Mouse (Mus musculus) embryonic facial prominence, embryonic 10.5 days (tissue): ENCODE results near the gene Myo1d. TPM values are rescaled to one million over a fixed set of nuclear protein-coding genes. Genes with fewer than 3 reads are reported as not detected.

ENCODE experiments used
- DNase-seq: peaks from one replicate; pipeline ENCODE4 v3.0.0-alpha.2; 2017; ENCODE audit warnings: low spot score
- H3K27ac ChIP-seq: fragments of 300-500 bp; sonication (generic); replicated peaks from 2 replicates; pipeline ENCODE4 v1.5.1; 2016; ENCODE audit warnings: mild to moderate bottlenecking
- H3K27me3 ChIP-seq: fragments of 300-500 bp; sonication (generic); replicated peaks from 2 replicates; pipeline ENCODE4 v1.6.1; 2016; ENCODE audit warnings: low read depth, mild to moderate bottlenecking; ENCODE audit not compliant: poor library complexity, severe bottlenecking
- H3K36me3 ChIP-seq: fragments of 300-500 bp; sonication (generic); replicated peaks from 2 replicates; pipeline ENCODE4 v1.6.1; 2016; ENCODE audit warnings: mild to moderate bottlenecking, moderate library complexity
- H3K4me1 ChIP-seq: fragments of 300-500 bp; sonication (generic); 2 replicates; pipeline ENCODE4 v1.6.1; 2016
- H3K4me3 ChIP-seq: fragments of 300-500 bp; sonication (generic); 2 replicates; pipeline ENCODE4 v1.5.1; 2016; ENCODE audit warnings: mild to moderate bottlenecking, moderate library complexity
- H3K9me3 ChIP-seq: fragments of 300-500 bp; sonication (generic); 2 replicates; pipeline ENCODE4 v1.6.1; 2016; ENCODE audit warnings: mild to moderate bottlenecking
- WGBS: fragments of 180-500 bp; shearing (Covaris S2); methylation state at CpG from one replicate; pipeline ENCODE4 v1.1.7; 2016; 5-methylcytosine and 5-hydroxymethylcytosine counted together
- polyA plus RNA-seq: library from polyadenylated mRNA; unstranded; fragments of >200 nt; fragmentation: Nextera tagmentation; extraction: Ambion mirVana; gene quantifications from 2 replicates; pipeline ENCODE4 v1.2.1, GENCODE M21; 2016

Gene Myo1d
- polyA plus RNA-seq, 1 experiment from 2014 or later, result 4.0 TPM

DNA sequence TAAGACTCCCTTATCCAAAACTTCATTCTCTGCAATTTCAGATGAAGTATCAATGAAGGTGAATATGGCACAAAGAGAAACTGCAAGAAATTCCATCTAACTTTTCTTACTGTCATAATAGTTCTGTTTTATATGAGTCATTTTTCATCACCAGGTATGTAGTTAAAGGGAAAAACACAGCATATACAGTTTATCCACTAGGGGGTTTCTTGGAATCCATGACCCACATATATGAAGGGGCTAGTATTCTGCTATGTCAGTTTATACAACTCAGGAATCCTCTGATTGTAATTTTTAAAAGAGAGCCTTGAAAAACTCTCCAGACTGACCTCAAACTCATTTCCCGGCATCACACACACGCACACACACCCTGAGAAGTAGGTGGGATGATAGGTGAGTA is 2.1 kb downstream of the Myo1d start:
- WGBS, result 87% methylated on average over 2 of the region's 2 CpGs
- DNase-seq, result no peak
- H3K4me3 ChIP-seq, result no peak overlapping the region

DNA sequence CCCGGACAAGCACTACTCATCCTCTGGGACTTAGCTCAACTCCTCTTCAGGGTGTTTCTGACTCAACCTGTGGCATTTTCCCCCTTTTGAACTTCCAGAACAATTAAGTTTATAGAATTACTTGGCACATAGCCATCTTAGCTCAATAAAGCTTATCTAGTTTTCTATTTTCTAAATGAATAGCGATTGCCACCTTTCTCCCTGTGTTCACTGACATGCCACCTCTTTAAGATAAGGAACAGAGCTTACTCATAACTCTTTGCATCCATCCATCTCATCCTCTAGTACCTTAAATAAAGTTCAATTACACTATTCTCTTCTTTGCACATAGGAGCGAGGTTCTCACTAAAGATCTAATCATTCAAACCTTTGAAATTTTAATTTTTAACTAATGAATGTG is 4.3 kb downstream of the Myo1d start:
- no peak for DNase-seq
- Histone ChIP-seq H3K27ac (no peak overlapping the region), H3K27me3 (peaks cover 22% of the 10 kb centered on the region), H3K4me1 (peaks cover 19% of the 10 kb centered on the region), H3K9me3 (no peaks in the 10 kb centered on the region), H3K4me3 (no peak overlapping the region), H3K36me3 (no peaks in the 10 kb centered on the region)
- WGBS, result 81% methylated on average over 3 of the region's 3 CpGs

More for the DNA sequence above, 2.1 kb downstream of the Myo1d start:
- H3K9me3 ChIP-seq, result no peaks in the 10 kb centered on the region
- peaks cover 22% of the 10 kb centered on the region for H3K27me3 ChIP-seq
- H3K27ac ChIP-seq, result no peak overlapping the region
- H3K36me3 ChIP-seq, result no peaks in the 10 kb centered on the region
- peaks cover 15% of the 10 kb centered on the region for H3K4me1 ChIP-seq

DNA sequence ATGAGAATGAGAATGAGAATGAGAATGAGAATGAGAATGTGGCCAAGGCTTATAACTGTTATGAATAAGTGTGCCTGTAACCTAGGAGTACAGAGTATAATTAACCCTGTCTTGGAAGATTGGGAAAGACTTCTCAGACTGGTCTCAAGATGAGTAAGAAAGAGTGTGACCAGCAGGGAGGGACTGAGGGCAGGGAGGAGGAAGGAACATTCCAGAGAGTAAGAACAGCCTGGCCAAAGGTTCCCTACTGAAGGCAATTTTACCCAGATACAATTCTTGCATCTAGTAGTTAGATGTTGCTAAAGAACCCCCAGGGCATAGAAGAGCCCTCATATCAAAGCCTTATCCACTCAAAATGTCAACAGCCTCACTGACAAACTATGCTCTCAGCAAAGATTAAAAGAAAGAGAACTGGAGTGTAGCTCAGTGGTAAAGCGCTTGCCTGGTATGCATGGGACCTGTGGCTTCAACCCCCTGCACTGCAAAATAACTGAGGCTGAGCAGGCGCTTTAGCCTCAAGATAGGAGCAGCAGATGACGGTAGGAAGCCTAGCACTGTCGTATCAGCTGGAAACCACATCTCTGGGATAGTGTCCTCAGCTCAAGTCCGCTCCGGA is 7.1 kb downstream of the Myo1d start:
- 0 out of 2 replicates have a peak, but pooled peaks cover 4% of the 10 kb centered on the region for H3K4me1 ChIP-seq
- H3K4me3 ChIP-seq, result no peak overlapping the region
- DNase-seq, result no peak
- 79% methylated on average over 6 of the region's 6 CpGs for WGBS
- H3K27ac ChIP-seq, result no peak overlapping the region
- H3K36me3 ChIP-seq, result no peaks in the 10 kb centered on the region
- peaks cover 4% of the 10 kb centered on the region; the same call in 1 of the 2 replicates for H3K27me3 ChIP-seq
- H3K9me3 ChIP-seq, result no peaks in the 10 kb centered on the region

DNA sequence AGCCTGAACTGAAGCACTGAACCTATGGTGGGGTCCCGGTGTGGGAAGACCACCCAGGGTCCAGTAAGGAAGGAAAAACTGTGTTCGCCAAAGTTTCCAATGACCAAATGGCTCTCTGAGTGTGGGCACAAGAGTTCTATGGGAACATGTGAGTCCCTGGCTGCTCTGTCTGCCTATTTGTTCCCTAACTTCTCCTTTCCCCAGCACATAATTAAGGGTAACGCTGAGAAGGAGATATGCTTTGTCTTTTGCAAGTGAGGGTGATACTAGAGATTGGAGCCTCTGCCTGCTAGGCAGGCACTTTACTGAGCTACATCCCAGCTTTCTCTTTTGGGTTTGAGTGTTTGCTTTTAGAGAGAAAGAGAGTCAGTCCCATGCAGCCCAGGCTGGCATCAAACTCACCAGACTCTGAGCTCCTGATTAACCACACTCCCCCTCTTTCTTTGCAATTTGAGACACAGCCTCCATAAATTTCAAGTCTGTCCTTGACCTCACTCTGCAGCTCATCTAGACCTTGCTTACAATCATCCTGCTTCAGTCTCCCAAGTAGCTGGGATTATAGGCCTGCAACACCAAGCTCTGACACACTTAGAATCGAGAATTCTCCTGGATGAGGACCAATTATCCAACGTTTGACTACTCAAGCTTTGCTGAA is 8.1 kb downstream of the Myo1d start:
- no peak overlapping the region for H3K27ac ChIP-seq
- H3K4me1 ChIP-seq, result 0 out of 2 replicates have a peak, but pooled peaks cover 4% of the 10 kb centered on the region
- WGBS, result 79% methylated on average over 5 of the region's 5 CpGs
- no peaks in the 10 kb centered on the region for H3K9me3 ChIP-seq
- no peak overlapping the region for H3K4me3 ChIP-seq
- DNase-seq, result no peak
- H3K27me3 ChIP-seq, result 0 out of 2 replicates have a peak, but pooled peaks cover 4% of the 10 kb centered on the region
- no peaks in the 10 kb centered on the region for H3K36me3 ChIP-seq

DNA sequence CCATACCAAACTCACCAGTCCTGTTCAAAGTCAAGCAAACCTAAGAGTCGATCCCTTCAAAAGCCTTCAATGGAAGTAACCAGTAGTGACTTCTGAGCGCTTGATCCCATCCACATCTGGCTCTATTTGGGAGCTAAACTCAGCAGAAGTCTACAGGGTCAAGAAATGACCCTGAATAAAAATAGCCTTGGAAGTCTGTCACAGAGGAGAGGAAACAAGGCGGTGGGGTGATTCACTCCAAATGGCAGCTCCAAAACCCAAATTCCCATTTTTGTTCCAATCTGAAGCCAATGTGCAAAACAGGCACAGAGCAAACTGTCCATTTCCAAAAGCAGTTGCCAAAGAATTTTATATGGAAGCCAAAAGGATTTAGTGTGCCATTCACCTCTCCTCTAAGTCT is 8.6 kb downstream of the Myo1d start:
- Histone ChIP-seq H3K27ac (no peak overlapping the region), H3K4me3 (no peak overlapping the region), H3K36me3 (no peaks in the 10 kb centered on the region), H3K27me3 (0 out of 2 replicates have a peak, but pooled peaks cover 4% of the 10 kb centered on the region), H3K4me1 (0 out of 2 replicates have a peak, but pooled peaks cover 4% of the 10 kb centered on the region), H3K9me3 (no peaks in the 10 kb centered on the region)
- WGBS, result 77% methylated on average over 3 of the region's 3 CpGs
- no peak for DNase-seq

DNA sequence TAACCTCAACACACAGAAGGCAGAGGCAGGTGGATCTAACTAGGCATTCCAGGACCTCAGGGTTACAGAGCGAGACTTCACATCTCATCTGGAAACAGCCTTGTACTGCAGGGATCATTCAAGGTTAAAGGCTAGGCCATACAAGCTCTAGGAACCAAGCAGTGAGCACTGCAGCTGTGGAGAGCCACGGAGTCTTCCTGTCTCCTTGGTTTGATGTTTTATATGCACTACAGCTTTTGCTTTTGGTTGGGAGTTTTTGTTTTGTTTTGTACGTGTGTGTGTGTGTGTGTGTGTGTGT is 12.6 kb downstream of the Myo1d start:
- no peaks in the 10 kb centered on the region for H3K9me3 ChIP-seq
- H3K27ac ChIP-seq, result no peak overlapping the region
- H3K36me3 ChIP-seq, result no peaks in the 10 kb centered on the region
- no peak for DNase-seq
- no peak overlapping the region for H3K4me3 ChIP-seq
- H3K27me3 ChIP-seq, result no peaks in the 10 kb centered on the region
- 0 out of 2 replicates have a peak, but pooled peaks cover 4% of the 10 kb centered on the region for H3K4me1 ChIP-seq
- 77% methylated on average over 3 of the region's 3 CpGs for WGBS

DNA sequence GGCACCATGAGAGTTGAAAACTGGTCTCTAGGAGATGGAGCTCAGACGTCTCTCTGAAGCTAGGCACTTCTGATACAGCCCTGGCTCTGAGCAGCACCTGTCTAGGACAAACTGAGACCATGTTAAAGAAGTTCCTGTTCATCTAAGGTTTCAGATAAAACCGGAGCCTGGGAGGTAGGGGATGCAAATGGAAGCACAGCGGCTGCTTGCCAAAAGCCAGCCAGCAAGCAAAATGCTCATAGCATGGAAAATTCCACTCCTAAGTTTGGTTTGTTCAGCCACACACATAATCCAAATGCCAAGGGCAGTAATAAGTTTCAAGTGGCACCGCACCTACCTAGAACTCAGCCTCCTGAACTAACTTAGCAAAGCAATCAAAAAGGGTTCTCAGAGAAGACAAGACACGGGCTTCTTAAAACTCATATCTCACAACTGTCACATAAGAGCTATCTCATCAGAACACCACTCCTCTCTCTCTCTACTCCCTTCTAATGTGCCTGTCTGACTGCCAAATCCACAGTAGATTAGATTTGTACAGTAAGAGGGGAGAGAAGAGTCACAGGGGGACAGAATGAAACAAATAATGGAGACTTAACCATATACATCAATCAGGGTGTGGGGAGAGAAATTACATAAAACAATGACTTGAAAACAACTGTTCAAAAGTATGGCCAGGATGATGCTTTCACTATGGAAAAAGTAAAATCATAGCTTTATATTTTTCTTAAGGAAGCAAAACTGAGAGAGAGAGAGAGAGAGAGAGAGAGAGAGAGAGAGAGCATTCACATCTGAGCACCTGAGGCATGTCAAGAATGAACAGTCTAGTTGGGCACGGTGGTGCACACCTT is 13.1 kb downstream of the Myo1d start:
- H3K36me3 ChIP-seq, result no peaks in the 10 kb centered on the region
- no peak overlapping the region for H3K27ac ChIP-seq
- H3K4me3 ChIP-seq, result no peak overlapping the region
- no peaks in the 10 kb centered on the region for H3K27me3 ChIP-seq
- no peaks in the 10 kb centered on the region for H3K9me3 ChIP-seq
- DNase-seq, result no peak
- 83% methylated on average over 6 of the region's 6 CpGs for WGBS
- 0 out of 2 replicates have a peak, but pooled peaks cover 4% of the 10 kb centered on the region for H3K4me1 ChIP-seq

DNA sequence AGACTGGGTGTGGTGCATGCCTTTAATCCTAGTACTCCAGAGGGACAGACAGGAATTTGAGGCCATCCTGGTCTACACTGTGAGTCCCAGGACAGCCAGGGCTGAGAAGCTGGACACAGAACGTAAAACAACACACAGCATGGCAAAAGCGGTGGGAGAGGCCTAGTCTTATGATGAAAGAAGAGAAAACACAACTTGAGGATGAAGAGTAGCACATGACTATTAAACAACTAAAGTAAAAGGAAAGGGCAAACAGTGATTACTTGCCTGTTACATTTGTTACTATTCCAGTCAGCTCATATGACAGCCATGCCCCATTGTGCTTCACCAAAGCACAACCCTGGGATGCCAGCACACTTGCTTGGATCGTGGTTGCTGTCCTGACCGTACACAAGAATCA is 13.8 kb downstream of the Myo1d start:
- 86% methylated on average over 4 of the region's 4 CpGs for WGBS
- DNase-seq, result no peak
- H3K27ac ChIP-seq, result no peak overlapping the region
- H3K9me3 ChIP-seq, result no peaks in the 10 kb centered on the region
- no peaks in the 10 kb centered on the region for H3K36me3 ChIP-seq
- 0 out of 2 replicates have a peak, but pooled peaks cover 3% of the 10 kb centered on the region for H3K4me1 ChIP-seq
- no peak overlapping the region for H3K4me3 ChIP-seq
- no peaks in the 10 kb centered on the region for H3K27me3 ChIP-seq

DNA sequence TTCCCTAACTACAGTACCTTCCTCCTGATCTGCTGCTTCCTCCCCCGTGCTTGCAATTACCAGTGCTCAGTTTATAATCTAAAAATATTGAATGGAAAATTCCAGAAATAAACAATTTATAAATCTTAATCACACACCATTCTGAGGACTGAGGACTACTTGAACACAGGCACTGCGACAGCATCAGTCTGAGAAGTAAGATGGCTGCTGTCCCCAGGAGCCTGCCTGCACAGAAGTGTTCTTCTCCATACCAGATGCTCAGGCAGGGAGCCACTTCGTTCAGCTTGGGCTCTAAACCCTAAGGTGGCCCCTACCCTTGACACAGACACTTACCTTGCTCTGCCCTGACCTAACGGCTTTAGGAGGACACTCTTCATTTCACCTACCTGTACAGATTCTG is 17.8 kb downstream of the Myo1d start:
- H3K36me3 ChIP-seq, result no peaks in the 10 kb centered on the region
- no peaks in the 10 kb centered on the region for H3K9me3 ChIP-seq
- H3K27ac ChIP-seq, result no peak overlapping the region
- no peaks in the 10 kb centered on the region for H3K4me1 ChIP-seq
- H3K27me3 ChIP-seq, result no peaks in the 10 kb centered on the region
- no peak for DNase-seq
- WGBS, result 79% methylated on average over 4 of the region's 4 CpGs
- H3K4me3 ChIP-seq, result no peak overlapping the region

DNA sequence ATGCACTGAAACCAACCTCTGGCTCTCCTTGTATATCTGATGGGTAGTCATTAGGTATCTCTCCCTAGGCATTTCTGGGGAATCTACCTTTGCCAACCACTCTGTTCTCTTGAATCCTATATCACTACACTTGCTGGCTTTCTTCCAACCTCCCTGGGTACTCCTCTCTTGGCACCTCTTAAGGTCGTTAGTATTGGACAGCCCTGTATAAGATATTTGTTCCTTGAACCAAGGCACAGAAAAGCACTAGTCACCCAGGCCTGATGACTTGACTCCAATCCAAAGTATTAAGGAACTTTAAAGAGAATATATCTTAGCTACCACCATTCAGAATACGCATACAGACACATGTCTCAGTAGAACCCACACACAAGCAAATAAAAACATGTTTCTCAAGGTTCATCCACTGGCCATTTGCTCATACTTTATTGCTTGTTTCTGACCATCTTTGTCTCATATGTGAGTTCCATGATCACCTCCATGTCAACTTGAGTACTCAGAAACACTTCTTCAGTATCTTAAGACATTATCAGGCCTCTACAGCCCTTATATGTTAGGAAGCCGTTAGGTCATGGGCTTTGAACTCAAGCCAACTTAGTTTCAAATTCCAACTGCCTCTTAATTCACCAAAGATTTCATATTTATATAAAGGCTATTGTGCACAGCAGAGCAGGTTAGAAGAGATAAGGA is 18.4 kb downstream of the Myo1d start:
- H3K36me3 ChIP-seq, result no peaks in the 10 kb centered on the region
- whole genome bisulfite sequencing, result 90% methylated on average over 3 of the region's 3 CpGs
- no peak overlapping the region for H3K4me3 ChIP-seq

DNA sequence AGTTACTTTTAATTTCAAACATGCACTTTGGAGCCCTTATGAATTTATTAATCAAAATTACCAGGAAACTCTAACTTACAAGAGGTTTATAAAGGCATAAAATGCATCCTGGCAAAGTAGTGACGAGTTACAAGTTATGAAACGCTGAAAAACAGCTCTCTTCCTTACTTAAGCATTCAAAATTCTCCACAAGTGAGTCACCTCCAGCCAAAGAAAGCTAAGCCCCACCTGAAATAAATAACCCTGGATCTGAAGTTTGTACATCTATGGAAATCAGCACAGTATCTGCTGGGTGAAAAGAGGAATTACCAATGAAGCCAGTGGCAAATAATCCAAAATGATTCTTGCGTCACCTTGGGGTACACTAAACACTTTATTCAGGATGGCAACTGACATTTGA is 20.8 kb downstream of the Myo1d start:
- Histone ChIP-seq H3K27me3 (no peaks in the 10 kb centered on the region), H3K36me3 (no peaks in the 10 kb centered on the region), H3K9me3 (no peaks in the 10 kb centered on the region), H3K4me3 (no peak overlapping the region), H3K4me1 (no peaks in the 10 kb centered on the region), H3K27ac (no peak overlapping the region)
- 93% methylated on average over 3 of the region's 3 CpGs for WGBS
- DNase-seq, result no peak

More for the DNA sequence above, 18.4 kb downstream of the Myo1d start:
- no peaks in the 10 kb centered on the region for H3K27me3 ChIP-seq
- H3K4me1 ChIP-seq, result no peaks in the 10 kb centered on the region
- DNase-seq, result no peak
- no peak overlapping the region for H3K27ac ChIP-seq
- no peaks in the 10 kb centered on the region for H3K9me3 ChIP-seq

DNA sequence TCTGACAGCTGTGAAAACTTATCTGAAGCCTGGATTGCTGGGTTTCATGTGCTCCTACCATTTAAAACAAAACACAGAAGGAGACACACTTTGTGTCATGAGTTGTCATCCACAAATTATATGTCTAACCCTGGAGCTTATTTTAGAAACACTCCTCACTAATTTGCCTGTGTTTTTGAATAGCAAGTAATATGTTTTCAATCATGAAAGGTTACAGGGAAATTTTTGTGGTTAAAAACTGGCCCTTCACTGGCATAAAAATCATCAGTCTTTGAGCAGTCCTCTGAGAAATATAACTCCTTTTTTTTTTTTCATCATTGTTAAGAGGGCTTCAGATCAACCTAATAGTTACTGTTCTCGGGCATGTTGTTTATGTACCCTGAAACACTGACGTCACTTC is 25.6 kb downstream of the Myo1d start:
- no peaks in the 10 kb centered on the region for H3K9me3 ChIP-seq
- H3K27ac ChIP-seq, result no peak overlapping the region
- no peaks in the 10 kb centered on the region for H3K27me3 ChIP-seq
- DNase-seq, result no peak
- 79% methylated on average over 2 of the region's 2 CpGs for WGBS
- H3K4me3 ChIP-seq, result no peak overlapping the region
- no peaks in the 10 kb centered on the region for H3K4me1 ChIP-seq
- H3K36me3 ChIP-seq, result no peaks in the 10 kb centered on the region
